Mouse (Mus musculus) retina, adult 2 months (tissue): ENCODE measurements at regions not wholly inside any gene's neighbourhood (a gene's known extent, or its start where the extent isn't known, plus 50 kb on each side); places are given as distances from the start of the nearest gene placed in this dataset.

Experiments
- DNase-seq: peaks from one replicate; pipeline ENCODE4 v3.0.0-alpha.2; 2012; ENCODE audit warnings: low read depth, low spot score

DNA sequence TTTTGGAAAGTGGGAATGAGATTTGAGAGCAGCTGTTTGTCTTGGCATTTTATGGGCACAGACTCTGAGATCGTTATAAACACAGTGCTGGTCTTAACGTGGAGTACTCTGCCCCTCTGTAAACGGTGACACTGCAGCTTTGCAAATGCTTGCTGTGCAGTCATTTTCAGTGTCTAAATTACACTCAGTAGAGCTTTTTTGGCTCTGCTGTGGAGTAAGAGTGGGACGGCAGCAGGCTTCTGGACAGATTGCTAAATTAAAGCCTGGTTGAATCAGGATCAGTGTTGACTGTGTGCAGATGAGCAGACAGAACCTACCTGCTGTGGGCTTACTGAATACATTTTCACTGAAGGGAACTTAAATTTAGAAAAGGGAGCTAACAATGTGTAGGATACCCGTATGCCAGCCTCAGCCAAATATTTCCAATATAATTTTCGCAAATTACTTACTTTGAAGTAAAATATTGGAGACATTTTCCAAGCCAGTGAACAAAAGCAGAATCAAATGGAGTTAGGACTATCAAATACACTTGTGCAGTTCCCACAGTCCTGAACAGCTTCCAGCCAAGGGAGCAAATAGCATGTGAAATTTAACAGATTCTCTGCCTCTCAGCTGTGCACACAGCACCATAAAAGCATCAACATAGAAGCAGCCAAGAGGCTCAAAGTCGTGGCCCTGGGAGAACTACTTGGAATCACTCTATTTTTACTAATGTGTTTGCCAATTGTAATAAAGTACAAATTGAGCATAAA, 148.1 kb upstream of the Stac start:
- no peak for DNase-seq

DNA sequence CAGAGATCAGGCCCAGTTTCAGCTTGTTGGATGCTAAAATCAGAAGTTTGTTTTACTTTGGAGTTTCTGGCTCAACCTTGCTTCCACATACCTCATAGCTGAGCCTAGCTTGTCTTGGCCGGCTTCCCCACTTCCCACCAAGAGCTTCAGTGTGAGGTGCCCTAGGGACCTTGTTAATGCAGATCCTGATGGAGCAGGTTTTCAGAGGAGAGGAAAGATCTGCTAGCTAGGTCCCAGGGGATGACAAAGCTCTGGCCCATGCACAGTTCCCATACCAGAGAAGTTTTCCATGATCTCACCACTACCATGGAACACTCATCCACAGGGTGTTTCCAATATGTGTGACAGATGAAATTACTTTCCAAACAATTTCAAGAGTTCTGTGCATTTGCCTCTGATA, 131.9 kb upstream of the Stac start:
- DNase-seq = no peak

DNA sequence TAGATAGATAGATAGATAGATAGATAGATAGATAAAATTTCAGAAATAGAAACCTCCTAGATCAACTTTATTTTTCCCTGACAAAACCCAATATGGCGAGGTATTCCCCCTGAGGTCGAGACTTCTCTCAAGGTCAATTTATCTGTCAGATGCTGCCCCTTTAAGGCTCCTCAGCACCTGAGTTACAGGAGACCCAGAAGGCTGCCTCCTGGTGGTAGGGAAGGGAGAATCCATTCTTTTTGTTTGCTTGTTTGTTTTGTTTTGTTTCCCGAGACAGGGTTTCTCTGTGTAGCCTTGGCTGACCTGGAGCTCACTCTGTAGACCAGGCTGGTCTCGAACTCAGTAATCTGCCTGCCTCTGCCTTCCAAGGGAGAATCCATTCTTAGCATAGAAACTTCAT, 127.3 kb upstream of the Stac start:
- DNase-seq = no peak

DNA sequence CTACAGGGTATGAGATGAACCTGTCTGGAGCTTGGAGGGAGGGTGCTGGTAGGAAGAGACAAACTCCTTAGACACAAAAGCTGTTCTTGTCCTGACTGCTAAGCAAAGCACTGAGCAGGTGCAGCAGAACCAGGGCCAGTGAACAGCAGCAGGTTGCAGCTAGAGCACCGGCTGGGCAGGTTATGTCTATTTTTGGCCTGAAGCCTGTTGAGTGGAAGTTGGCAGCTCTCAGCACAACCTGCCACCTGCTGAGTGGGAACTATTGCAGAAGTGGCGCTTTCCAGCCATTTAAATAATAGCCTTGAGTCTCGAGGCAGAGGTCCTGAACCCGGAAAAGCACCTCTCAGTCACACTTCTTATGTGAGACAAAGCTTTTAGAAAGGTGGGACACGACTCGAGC, 114.8 kb upstream of the Stac start:
- DNase-seq = no peak

DNA sequence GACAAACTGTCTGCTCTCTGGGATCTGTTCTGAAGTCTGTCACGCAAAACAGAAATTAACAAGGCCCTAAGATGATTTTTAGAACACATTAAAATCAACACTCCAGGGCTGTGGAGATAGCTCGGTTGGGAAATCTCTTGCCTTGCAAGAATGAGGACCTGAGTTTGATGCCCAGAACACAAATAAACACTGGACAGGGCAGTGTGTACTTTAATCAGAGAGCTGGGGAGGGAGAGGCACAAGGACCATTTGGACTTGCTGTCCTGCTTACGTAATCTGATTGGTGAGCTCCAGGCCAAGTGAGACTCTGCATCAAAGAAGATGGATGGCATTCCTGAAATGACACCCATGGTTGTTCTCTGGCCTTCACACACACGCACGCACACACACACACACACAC, 111.2 kb upstream of the Stac start:
- no peak for DNase-seq

DNA sequence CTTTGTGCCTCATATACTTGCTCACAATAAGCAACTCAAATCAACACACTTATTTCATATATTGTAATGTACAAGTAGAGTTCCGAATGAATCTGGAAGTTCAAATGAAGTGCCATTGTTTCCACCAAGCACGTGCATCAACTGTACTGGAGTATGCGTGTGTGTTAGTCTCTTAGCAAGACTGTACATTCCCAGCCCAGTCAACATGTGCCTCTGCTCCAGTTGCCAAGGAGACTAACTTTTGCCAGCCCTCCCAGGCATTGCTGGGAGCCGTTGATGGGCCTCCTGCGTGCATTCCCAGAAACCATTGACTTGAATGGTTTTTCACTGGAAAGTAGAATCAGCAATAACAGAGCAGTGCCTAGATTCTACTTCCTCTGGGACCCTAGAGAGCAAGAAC, 110.7 kb upstream of the Stac start:
- no peak for DNase-seq

DNA sequence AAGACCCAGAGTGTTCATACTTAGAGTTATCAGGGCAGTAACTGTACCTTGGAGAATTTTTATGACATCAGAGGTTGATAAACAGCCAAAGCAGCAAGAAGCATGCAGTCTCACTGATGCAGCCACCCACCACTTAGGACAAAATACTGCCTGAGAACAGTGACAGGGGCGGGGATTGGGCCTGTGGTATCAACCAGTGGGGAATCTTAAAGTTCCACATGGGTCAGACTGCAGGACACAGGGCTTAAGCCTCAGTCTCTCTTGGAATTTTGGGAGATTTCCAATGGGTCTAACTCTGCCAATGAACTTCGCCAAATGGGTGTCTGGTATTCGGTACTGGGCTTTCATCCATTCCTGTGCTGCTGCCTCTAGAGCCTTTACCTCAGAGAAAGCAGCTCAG, 88.8 kb upstream of the Stac start:
- no peak for DNase-seq

DNA sequence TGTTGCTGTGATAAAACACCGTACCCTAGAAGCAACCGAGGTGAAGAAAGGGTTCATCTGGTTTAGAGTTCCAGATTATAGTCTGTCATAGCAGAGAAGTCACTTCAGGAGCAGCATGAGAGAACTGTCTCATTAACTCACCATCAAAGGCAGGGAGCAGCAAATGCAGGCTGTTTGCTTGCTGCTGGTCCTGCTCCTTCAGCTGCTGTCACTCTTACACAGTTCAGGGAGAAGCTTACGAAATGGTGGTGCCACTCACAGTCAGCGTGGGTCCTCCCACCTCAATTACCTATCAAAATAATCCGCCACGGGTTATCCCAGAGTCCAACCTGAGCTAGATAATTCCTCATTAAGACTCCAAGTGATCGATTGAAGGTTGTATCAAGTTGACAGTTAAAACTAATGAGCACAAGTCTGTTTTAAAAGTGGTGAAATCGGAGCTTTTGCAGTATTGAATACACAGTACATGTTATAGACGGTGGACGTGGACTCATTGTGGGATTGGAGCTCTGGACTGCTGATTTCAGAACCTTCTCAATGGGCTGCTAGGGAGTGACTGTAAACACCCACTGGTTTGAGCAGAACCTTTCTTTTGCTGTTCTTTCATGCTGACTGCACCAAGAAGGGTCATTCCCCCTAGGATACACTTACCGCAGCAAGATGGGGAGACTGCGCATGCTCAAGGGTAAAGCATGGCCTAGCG, 87.4 kb upstream of the Stac start:
- no peak for DNase-seq

DNA sequence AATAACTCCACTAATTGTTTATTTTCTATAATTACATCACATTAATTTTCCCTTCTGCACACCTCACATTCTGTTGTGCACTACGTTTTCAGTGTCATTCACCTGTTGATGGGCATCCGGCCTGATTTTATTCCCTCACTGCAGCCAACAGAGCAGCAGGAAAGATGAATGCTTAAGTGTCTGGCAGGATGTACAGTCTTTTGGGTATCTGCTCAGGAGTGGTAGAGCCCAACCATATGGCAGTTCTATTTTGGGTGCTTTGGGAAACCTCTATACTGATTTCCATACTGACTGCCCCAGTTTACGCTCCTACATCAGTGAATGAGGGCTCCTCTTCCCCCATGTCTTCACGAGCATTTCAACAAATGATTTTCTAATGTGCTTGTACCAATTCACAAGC, 84.1 kb upstream of the Stac start:
- DNase-seq = no peak

DNA sequence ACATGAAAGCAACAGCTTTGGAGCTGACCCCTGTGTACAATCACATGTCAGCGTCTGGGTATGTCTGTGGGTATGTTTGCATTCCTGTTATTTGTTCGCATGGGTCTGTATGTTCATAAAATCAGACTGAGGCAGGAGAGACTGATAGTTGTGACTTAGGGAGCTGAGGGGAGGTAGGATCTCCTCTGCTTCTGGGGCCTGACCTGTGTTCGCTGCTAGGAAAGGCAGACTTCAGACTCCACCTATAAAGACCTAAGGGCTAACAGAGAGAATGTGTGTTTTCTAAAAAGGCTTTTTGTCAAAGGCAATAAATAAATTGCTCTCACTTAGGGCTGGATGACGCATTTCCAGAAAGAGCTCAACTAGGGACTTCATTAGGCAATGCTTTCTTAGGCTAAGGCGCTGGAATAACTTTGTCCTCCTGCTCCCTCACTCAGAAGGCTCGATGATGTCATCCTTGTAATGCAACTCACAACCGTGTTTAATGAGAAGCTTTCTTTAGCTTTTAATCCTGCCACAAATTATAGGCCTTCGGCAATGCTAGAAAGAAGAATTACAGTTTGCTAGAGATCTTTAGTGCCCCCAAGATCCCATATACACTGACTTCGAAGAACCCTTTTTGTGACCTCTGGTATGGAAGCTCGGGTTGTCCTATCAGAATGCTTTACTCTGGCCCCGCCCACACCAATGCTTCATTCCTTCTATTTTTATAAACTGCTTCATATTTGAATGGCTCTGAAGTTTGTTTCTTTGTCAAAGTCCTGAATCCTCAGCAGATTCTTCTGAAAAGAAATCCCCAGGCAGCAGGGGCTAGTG, 72.7 kb upstream of the Stac start:
- DNase-seq = no peak

DNA sequence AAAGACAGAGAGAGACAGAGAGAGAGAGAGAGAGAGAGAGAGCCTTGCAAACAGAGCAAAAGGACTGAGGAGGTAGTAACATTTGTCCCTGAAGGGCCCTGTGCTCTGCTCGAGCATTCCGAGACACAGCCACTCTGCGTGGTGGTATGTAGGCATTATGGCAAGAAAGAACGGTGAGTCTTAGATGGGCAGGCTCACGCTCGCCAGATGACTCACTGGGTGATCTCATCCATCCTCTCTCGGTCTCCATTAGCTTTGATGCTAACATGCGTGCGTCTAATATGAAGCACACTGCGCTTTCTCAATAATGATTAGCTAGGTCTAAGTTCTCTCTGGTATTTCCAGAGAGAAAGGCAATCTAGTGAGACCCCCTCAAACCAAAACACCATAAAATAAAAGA, 65.1 kb upstream of the Stac start:
- DNase-seq = no peak

DNA sequence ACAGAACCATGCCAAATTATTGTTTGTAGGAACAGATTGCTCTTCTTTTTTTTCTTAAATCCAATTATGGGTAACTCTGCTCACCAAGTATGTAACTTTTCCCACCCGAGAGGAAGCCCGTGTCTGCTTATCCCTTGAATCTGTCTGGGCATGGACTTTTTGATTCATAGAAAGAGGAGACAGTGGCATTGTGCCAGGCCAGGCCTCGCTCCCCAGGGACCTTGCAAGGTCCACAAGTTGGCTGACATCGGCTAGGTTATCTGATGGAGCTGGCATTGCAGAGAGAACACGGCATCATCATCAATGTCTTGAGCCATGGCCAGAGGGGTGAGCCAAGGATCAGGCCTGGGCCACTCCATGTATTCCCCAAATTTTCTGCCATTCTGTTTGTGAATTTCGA, 56.0 kb upstream of the Stac start:
- DNase-seq = no peak

DNA sequence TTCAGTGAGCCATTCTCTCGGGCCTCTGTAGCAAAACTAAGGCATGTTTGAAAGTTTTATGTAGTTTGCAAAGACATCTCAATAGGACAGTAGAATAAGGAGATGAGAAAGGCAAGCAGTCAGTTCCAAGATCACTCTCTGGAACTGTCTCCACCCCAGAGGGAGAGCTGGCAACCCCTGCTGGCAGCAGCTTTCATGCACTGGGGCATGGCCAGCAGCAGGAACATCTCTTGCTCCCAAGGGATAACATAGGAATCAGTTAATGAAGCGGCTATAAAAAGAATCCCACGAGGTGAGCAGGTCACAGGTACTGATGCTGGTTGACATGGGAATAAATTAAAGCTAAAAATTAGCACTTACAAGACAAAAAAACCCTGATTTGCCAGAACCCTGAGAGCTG, 55.1 kb upstream of the Stac start:
- DNase-seq = no peak
